Mouse (Mus musculus) myocyte (in vitro differentiated cells): ENCODE data around the gene Top1.

Source experiments
- MAX ChIP-seq: IDR thresholded peaks from one replicate; pipeline ENCODE4 v1.6.1; 2011; ENCODE audit warnings: low read depth, mild to moderate bottlenecking, control low read depth
- SRF ChIP-seq: IDR thresholded peaks from one replicate; pipeline ENCODE4 v1.6.1; 2011; ENCODE audit warnings: low read depth; ENCODE audit not compliant: control insufficient read depth, insufficient read length
- USF1 ChIP-seq: IDR thresholded peaks from one replicate; pipeline ENCODE4 v1.6.1; 2011; ENCODE audit warnings: low read depth, mild to moderate bottlenecking, control low read depth, moderate library complexity

GRCm38 (mm10) chr2:160623745-160624144, 21.9 kb upstream of the Top1 start:
- no peak for TF ChIP-seq USF1
- no peak for TF ChIP-seq MAX
- no peak for TF ChIP-seq SRF
